Mouse (Mus musculus) cerebellum, adult 9-10 months (tissue): ENCODE measurements at regions not wholly inside any gene's neighbourhood (a gene's known extent, or its start where the extent isn't known, plus 50 kb on each side); places are given as distances from the start of the nearest gene placed in this dataset.

Experiments
- DNase-seq: peaks from one replicate; pipeline ENCODE4 v3.0.0; 2022

DNA sequence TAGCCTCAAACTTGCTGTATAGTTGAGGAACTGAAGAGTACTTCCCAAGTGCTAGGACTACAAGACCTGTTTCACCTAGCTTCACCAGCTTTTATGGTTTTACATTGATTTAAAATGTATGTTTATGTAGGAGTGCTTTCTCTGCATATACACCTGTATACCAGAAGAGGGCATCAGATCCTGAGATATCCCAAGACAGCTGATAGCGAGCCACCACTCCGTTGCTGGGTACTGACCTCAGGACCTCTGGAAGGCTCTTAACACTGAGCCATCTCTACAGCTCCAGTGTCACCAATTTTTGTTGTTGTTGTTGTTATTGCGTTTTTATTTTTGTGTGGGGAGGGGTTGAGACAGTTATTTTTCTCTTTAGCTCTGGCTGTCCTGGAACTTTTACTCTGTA lies 55.9 kb upstream of the Ddx3x start:
- DNase-seq: peak; percentile 54

DNA sequence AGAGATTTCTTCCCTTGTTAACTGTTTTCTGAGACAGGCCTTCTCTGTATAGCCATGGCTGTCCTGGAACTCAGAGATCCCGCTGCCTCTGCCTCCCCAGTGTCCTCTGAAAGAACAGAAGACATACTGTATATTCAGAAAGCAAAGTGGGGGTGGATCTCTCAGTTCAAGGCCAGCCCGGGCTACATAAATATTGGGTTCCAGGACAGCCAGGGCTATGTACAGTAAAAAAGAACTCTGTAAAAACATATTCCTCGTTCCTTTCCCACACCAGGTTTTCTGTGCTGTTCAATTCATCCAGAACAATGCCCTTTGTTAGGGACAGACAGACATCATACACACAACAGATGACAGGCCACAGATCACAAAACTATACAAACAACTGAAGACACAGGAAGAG lies 54.3 kb upstream of the Ddx3x start:
- DNase-seq: no peak

DNA sequence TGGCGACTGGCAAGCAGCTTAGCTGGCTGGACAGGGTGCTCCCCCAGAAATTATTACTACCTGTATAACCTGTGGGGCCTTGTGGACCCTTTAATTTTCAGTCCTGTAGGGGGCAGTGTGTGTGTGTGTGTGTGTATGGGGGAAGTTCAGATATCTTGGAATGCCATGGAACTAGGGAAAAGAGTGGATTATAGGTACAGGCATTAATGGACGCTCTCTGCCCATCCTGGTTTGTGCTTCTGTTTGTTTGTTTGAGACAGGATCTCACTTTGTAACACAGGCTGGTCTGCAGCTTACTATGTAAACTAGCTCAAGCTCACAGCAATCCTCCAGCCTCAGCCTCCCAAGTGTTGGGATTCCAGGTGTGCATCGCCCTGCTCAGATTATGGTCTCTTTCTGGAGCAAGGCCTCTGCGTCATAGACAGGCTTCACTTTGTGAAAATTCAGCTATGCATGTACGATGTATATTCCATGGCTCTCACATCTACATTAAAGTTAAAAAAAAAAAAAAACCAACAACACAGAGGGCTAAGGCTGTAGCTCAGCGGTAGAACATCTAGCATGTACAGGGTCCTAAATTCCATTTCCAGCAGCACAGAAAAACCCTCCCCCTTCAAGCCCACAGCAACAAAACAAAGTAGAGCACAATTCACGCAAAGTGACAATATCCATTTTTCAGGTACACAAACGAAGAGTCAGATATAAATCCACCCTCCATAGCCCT lies 50.7 kb upstream of the Ddx3x start:
- DNase-seq: peak; percentile 53

DNA sequence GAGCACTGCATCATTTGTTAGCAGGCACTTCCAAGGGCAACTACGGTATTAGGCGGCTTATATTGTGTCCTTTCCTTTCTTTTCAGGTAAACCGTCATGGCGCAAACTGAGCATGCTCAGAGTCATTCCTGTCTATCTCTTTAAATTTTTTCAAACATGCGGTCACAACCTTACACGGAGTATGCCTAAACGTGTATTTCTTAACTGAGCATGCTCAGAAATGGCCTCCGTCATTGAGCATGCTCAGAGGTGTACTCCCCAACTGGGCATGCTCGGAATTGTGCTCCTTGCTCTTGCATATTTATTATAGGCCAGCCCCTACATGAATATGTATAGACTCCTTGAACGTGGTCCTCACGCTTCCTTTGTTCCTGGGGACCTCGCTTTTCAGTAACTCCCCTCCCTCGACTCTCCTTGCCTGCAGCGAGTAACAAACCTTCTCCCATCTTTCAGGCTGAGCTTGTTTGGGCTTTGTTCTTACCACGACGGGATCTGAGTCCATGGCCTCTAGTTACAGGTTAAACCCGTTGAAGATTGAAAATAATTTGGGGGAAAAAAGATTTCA lies 50.1 kb upstream of the Ddx3x start:
- peak; percentile 94 for DNase-seq
